Mouse (Mus musculus) lung, adult 2 months (tissue): ENCODE measurements at regions not wholly inside any gene's neighbourhood (a gene's known extent, or its start where the extent isn't known, plus 50 kb on each side); places are given as distances from the start of the nearest gene placed in this dataset.

ENCODE experiments used
- CTCF ChIP-seq: fragments of 200-500 bp; IDR thresholded peaks from 2 replicates; pipeline ENCODE4 v1.5.1; 2011; ENCODE audit warnings: mild to moderate bottlenecking, low read length, control low read depth; ENCODE audit not compliant: insufficient read depth
- POLR2A ChIP-seq: fragments of 200-500 bp; IDR thresholded peaks from 2 replicates; pipeline ENCODE4 v1.6.1; 2011; ENCODE audit warnings: low read depth, mild to moderate bottlenecking, control low read depth, low read length, borderline replicate concordance; ENCODE audit errors: extremely low read depth

DNA sequence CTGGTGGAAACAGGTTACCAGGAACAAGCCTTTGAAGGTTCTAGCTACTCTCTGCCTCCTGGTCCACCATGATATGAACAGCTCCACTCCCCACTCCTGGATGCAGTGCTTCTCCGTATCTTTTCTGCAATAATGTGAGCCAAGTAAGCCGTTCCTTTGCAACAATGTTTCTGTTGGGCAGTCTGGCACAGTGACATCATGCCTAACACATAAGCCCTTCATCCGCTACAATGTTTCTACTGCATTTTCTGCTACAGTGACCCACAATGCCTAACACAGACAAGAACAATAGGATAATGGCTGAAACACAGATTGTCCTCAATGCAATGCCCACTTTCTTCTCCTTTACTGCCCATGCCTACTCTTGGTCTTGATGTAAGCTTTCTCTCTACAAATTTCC, 98.9 kb upstream of the Irf2bp2 start:
- TF ChIP-seq POLR2A (no peak), CTCF (no peak)
